Mouse (Mus musculus): ENCODE results near the gene Coq8b.

Coq8b gene

DNA sequence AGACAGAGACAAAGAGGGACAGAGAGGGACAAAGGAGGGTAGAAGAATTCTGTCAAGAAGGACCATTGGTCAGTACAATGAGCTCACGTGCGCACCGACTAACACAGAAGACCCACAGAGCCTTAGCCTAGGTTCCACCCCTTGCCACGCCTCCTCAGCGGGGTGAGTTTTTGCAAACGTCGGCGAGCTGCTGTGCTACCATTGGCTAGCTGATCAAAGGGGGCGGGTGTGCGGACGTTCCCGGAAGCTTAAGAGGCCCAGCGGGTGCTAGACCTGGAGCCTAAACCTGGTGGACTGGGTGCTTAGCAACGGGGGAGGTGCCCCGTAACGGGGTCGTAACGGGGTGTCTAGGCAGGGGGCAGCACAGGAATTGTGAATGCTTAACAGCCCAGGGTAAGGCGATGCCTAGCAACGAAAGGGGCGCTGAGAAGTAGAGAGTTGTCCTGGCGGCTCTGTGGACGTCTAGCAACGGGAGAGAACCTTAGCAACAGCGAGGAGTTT lies at the start of gene Coq8b:
Gene Coq8b (plus strand): TSS at position 243 of the 501 bp plus-strand sequence.
- DNase-seq = peak; percentile 85

- peak; percentile 53 for DNase-seq
These were observed 47.9 kb upstream of the Coq8b start for GRCm38 (mm10) chr7:27184964-27185363.

- DNase-seq = no peak
These were observed 46.8 kb upstream of the Coq8b start for GRCm38 (mm10) chr7:27185986-27186385.

DNA sequence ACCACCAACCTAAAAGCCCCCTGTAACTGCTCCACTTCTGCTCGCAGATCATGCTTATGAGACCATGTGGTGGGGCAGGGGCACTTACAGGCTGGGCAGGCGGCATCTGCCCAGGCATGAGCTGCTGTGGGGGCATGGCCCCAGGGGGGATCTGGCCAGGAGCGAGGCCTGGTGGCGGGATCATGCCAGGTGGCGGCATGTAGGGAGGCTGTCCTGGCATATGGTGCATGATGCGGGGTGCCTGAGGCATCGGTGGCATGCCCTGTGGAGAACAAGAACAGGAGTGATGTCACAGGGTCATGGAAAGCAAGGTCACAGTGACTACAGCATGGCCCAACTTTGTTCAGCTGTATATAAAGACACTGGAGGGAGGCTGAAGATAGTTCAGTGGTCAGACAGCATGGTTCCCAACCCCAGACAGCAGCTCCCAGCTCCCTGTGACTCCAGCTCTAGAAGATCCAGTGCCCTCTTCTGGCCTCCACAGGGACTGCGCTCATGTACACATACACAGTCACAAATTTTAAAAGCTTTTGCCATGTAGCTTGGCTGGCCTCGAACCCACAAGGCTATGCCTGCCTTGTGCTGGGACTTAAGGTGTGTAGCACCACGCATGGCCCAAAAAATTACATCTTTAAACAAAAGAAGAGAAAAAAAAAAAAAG lies 43.4 kb upstream of the Coq8b start:
- DNase-seq = no peak

DNA sequence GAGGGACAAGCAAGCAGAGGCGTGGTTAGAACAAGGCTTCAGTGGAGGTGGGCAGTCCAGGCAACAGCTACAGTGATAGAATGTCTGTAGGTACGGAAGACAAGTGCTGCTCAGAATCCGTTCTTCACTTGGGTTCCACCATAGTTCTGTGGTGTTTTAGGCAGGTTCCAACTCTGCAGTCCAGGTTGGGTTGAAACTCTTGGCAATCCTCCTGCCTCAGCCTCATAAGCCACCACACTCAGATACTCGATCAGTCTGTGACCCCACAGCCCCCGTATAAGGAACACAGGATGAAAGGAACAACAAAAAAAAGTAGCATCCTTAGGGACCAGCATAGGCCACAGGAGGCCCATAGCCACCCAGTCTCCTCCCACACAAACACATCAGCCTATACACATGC lies 40.4 kb upstream of the Coq8b start:
- DNase-seq = no peak

DNA sequence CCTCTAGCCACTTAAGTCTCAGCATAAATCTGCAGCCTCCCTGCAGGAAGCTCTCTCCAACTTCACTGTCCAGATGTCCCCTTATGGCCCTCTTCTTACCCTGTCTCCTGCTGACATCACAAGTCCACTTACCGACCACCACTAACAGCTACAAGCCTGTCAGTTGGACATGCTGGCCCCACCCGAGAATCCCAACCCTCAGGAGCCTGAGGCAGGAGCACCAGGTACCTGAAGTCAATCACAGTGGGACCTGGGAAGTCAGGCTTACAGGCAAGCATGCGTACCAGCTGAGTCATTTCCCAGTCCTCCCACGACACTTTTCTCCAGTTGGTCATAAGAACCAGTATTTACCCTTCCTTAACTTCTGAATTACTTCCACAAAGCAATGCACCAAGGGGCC lies 39.1 kb upstream of the Coq8b start:
- no peak for DNase-seq

GRCm38 (mm10) chr7:27195681-27196611 lies 36.9 kb upstream of the Coq8b start, which contains the start of the genes BC024978 and Snrpa:
TSS of gene BC024978 (plus strand) at chr7:27195781.
TSS of gene Snrpa (minus strand) at chr7:27196271.
- DNase-seq = peak; percentile 91

DNA sequence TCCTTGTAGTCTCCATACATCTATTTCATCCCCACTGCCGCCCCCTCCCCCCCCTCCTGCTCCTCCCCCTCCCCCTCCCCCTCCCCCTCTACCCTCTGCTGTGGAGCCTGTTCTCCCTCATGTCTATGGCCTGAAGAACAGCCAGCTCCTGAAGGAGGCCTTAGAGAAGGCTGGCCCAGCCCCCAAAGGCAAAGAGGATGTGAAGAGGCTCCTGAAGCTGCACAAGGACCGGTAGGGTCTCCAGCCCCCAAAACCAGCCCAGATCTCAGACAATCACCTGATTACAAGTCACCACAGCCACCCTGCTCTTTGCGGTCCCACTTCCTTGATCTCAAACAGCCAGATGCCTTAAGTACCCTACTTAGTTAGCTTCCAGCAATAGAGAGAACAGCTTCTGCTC lies 35.7 kb upstream of the Coq8b start:
- no peak for DNase-seq

DNA sequence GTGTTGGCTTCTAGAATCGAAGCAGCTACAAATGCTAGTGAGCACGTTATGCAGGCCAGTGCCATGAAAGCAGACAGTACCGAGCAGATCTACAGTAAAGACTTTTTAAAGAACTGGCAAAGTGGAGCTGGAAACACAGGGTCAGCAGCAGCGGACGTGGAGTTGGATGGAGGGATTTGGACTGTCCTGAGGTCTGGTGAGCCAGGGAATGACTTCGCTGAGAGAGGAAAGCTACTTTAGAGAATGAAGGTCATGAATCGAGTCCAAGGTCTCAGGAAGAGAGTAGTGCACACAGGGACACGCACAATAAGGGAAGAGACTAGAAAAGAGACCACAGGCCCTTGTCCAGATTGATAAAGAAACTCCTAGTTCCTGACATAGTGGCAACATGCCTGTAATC lies 35.2 kb upstream of the Coq8b start:
- DNase-seq = no peak

DNA sequence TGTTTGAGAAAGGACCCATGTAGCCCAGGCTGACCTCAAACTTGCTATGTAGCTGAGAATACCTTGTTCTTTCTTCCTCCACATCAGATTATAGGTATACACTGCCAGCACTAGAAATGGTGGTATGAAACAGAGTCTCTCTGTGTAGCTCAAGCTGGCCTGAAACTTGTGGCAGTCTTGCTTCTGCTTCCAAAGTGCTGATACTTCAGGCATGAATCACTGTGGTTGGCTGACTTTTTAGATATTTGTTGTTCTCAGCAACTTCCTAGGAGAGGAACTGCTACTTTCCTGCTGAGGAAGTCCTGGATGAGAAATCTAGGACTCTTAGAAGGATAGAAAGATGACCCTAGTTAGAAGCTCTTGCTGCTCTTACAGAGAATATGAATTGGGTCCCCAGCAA lies 34.5 kb upstream of the Coq8b start:
- DNase-seq = no peak

DNA sequence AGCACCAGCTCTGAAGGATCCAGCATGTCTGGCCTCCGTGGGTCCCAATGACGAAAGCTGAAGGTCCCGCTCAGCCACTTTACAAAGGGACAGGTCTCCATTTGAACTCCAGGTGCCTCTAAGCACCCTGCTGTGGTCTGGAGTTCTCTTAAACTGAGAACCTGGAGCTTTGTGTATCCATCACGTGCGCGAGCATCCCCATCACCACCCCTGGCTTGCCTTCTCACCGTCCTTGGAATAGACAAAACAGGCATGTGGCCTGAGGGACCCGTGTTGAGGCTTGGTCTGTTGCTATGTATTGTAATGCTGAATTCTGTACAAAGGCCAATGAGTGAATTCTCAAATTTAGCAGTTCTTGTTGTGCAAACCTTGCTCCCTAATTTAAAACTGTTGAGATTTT lies 34.0 kb upstream of the Coq8b start:
- no peak for DNase-seq

GRCm38 (mm10) chr7:27203730-27204449 lies 28.9 kb upstream of the Coq8b start:
- no peak for DNase-seq

- DNase-seq = no peak
These were observed 20.2 kb upstream of the Coq8b start for GRCm38 (mm10) chr7:27212626-27213025.

DNA sequence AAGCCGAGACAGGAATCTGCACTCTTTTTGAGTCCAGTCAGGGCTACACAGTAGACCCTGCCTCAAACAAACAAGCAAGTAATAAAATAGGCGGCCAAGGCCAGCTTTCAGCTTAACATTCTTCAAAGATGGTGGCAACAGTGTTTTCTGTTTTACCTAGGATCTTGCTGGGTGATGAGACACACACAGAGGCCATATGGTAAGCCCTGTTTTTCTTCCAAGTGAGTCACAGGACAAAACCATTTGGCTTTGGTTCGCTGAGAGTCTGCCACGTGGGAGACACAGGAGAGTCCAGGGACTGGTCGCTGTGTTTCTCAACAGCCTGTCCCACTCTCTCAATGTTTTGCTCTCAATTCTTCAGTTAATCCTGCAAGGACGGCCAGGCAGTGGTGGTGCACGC lies 14.2 kb upstream of the Coq8b start:
- no peak for DNase-seq

DNA sequence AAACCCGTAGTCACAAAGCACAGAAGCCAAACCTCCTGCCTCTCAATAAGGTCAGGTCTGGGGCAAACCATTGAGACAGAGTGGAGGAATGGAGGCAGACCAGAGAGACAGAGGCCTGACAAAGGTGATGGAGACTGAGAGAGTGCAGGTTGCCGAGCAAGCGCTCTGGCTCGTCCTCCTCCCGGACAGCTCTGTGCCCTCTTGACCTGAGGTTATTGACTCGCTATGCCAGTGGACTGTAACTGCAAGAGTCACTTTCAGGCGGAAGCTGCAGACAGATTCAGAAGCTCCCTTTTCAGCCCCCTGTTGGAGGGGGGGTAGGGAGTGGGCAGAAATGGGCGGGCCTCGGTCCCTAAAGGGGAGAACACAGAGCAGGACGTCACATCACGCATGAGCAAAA lies 12.9 kb upstream of the Coq8b start:
- no peak for DNase-seq

GRCm38 (mm10) chr7:27221939-27222338 lies 10.9 kb upstream of the Coq8b start:
- no peak for DNase-seq

DNA sequence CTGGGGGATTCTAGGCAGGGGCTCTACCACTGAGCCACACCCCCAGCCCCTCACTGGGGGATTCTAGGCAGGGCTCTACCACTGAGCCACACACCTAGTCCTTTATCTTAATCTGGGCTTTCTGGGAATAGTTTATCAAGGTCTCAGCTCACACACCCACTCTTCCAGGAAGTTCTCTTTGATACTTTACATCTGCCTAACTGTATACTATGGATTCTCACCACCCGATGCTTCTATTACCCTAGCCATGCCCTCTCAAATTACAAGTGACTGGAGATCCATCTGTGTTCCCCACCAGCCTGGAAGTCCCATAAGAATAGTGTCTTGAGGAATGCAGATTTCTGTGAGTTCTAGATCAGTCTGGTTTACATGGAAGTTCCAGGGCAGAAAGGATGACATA lies 10.3 kb upstream of the Coq8b start:
- DNase-seq = no peak

GRCm38 (mm10) chr7:27224877-27225575 lies 7.8 kb upstream of the Coq8b start:
- DNase-seq = no peak

GRCm38 (mm10) chr7:27227276-27227675 lies 5.5 kb upstream of the Coq8b start:
- DNase-seq = no peak

- no peak for DNase-seq
These were observed 5.1 kb upstream of the Coq8b start for GRCm38 (mm10) chr7:27227676-27228075.

GRCm38 (mm10) chr7:27228281-27228821 lies 4.5 kb upstream of the Coq8b start, which contains the start of gene Itpkc:
TSS of gene Itpkc (minus strand) at chr7:27228661.
- peak; percentile 84 for DNase-seq

GRCm38 (mm10) chr7:27228865-27229264 lies 4.0 kb upstream of the Coq8b start:
- no peak for DNase-seq

Measured in right cerebral cortex, postnatal 4 days (tissue).